ENCODE assay signal across 13 mouse cellular contexts in genomic region chr8:55103891-55104481, GRCm38 (mm10).
DNase-seq lines count a peak whose midpoint lies in the region; ATAC-seq and TF ChIP-seq lines count a peak whose summit lies in the region.
"Had no signal": no experiment of that assay in that cellular context is flagged by ENCODE, and none has a peak within 500 bp of the region (broad histone marks: within the 10 kb centered on the region; RNA-seq: fewer than 3 reads in every experiment).

No protein-coding gene starts in this region.

- no peak for TF ChIP-seq POLR2A in limb, embryonic 14.5 days (IDR thresholded peaks at IDR 0.05; ENCODE audit: borderline replicate concordance, extremely low read depth, insufficient read depth, insufficient read length)

- ATAC-seq in limb, embryonic 14.5 days (ENCODE audit: low FRiP score, low read depth): no peak
- ATAC-seq in hindbrain, embryonic 14.5 days (ENCODE audit: low FRiP score): peak; percentile 69; the same call in 1 of the 2 replicates
- no peak for ATAC-seq in kidney, embryonic 14.5 days (ENCODE audit: low FRiP score, low TSS enrichment)

- WGBS in limb, embryonic 14.5 days: 48% methylated on average over 3 of the region's 3 CpGs
- 65% methylated on average over 3 of the region's 3 CpGs for WGBS in limb, embryonic 10.5 days
- WGBS in hindbrain, embryonic 14.5 days: 38% methylated on average over 3 of the region's 3 CpGs
- WGBS in kidney, embryonic 14.5 days: 58% methylated on average over 3 of the region's 3 CpGs

- no peak overlapping the region for H3K4me3 ChIP-seq in limb, embryonic 14.5 days (replicated peaks; ENCODE audit: low read length)
- no peak overlapping the region for H3K4me3 ChIP-seq in limb, embryonic 10.5 days
- H3K4me3 ChIP-seq in hindbrain, embryonic 14.5 days (replicated peaks; ENCODE audit: low read length): no peak overlapping the region
- no peak overlapping the region for H3K4me3 ChIP-seq in kidney, embryonic 14.5 days (ENCODE audit: low read length)
- H3K4me3 ChIP-seq: embryonic facial prominence, embryonic 12.5 days; liver, embryonic 13.5 days had no signal

- no peak overlapping the region for H3K9ac ChIP-seq in limb, embryonic 14.5 days (ENCODE audit: low read depth, low read length, severe bottlenecking)
- no peak overlapping the region for H3K9ac ChIP-seq in hindbrain, embryonic 14.5 days
- H3K9ac ChIP-seq in kidney, embryonic 14.5 days (ENCODE audit: low read depth, low read length): no peak overlapping the region
- H3K9ac ChIP-seq: embryonic facial prominence, embryonic 12.5 days; liver, embryonic 13.5 days had no signal

- no peaks in the 10 kb centered on the region for H3K4me1 ChIP-seq in limb, embryonic 14.5 days (ENCODE audit: control insufficient read depth, insufficient read depth, low read length)
- H3K4me1 ChIP-seq in limb, embryonic 10.5 days: no peaks in the 10 kb centered on the region
- no peaks in the 10 kb centered on the region for H3K4me1 ChIP-seq in hindbrain, embryonic 14.5 days (replicated peaks; ENCODE audit: control insufficient read depth, insufficient read depth, low read length)
- no peaks in the 10 kb centered on the region for H3K4me1 ChIP-seq in kidney, embryonic 14.5 days (ENCODE audit: control insufficient read depth, insufficient read depth, low read length)
- H3K4me1 ChIP-seq: embryonic facial prominence, embryonic 12.5 days; liver, embryonic 13.5 days had no signal

- H3K36me3 ChIP-seq in limb, embryonic 14.5 days (ENCODE audit: control insufficient read depth, insufficient read depth, low read length): no peaks in the 10 kb centered on the region
- H3K36me3 ChIP-seq in limb, embryonic 10.5 days: no peaks in the 10 kb centered on the region
- no peaks in the 10 kb centered on the region for H3K36me3 ChIP-seq in hindbrain, embryonic 14.5 days (replicated peaks; ENCODE audit: control insufficient read depth, insufficient read depth)
- no peaks in the 10 kb centered on the region for H3K36me3 ChIP-seq in kidney, embryonic 14.5 days (ENCODE audit: control insufficient read depth, insufficient read depth, low read length)
- H3K36me3 ChIP-seq: embryonic facial prominence, embryonic 12.5 days; liver, embryonic 13.5 days had no signal

- no peak overlapping the region for H3K27ac ChIP-seq in limb, embryonic 14.5 days (replicated peaks; ENCODE audit: low read depth, low read length)
- H3K27ac ChIP-seq in limb, embryonic 10.5 days: no peak overlapping the region
- no peak overlapping the region for H3K27ac ChIP-seq in hindbrain, embryonic 14.5 days
- H3K27ac ChIP-seq in kidney, embryonic 14.5 days (ENCODE audit: low read depth, low read length): no peak overlapping the region
- H3K27ac ChIP-seq: embryonic facial prominence, embryonic 12.5 days; liver, embryonic 13.5 days had no signal

- DNase-seq in cerebellum, adult 8-10 months: peak; percentile 18
- DNase-seq in cerebellum, adult 18-20 months: no peak
- DNase-seq in limb, embryonic 14.5 days (ENCODE audit: low spot score): peak; percentile 15
- DNase-seq in limb, embryonic 10.5 days (ENCODE audit: low spot score): no peak
- peak; percentile 79 for DNase-seq in hindbrain, embryonic 14.5 days (ENCODE audit: low spot score)
- DNase-seq in retina, postnatal 7 days (ENCODE audit: low read depth, low spot score): peak; percentile 5
- no peak for DNase-seq in kidney, postnatal 10 days
- DNase-seq: adrenal gland, postnatal 14 days; heart, postnatal 4 days; liver, embryonic 13.5 days; right cerebral cortex, adult 18-20 months had no signal

- no peaks in the 10 kb centered on the region for H3K9me3 ChIP-seq in limb, embryonic 14.5 days (ENCODE audit: control insufficient read depth, low read length)
- H3K9me3 ChIP-seq in limb, embryonic 10.5 days (replicated peaks): no peaks in the 10 kb centered on the region
- H3K9me3 ChIP-seq in hindbrain, embryonic 14.5 days (ENCODE audit: control insufficient read depth, low read length): no peaks in the 10 kb centered on the region
- no peaks in the 10 kb centered on the region for H3K9me3 ChIP-seq in kidney, embryonic 14.5 days (ENCODE audit: control insufficient read depth, low read length)
- H3K9me3 ChIP-seq: embryonic facial prominence, embryonic 12.5 days; liver, embryonic 13.5 days had no signal

- no peaks in the 10 kb centered on the region for H3K27me3 ChIP-seq in limb, embryonic 14.5 days (ENCODE audit: control insufficient read depth, insufficient read depth, low read length)
- H3K27me3 ChIP-seq in limb, embryonic 10.5 days (ENCODE audit: low read depth, poor library complexity, severe bottlenecking): no peaks in the 10 kb centered on the region
- no peaks in the 10 kb centered on the region for H3K27me3 ChIP-seq in hindbrain, embryonic 14.5 days (ENCODE audit: control insufficient read depth, insufficient read depth, low read length)
- no peaks in the 10 kb centered on the region for H3K27me3 ChIP-seq in kidney, embryonic 14.5 days (ENCODE audit: control insufficient read depth, insufficient read depth, low read length)
- H3K27me3 ChIP-seq: embryonic facial prominence, embryonic 12.5 days; liver, embryonic 13.5 days had no signal

- H3K4me2 ChIP-seq in limb, embryonic 14.5 days (replicated peaks; ENCODE audit: low read depth, low read length, severe bottlenecking): no peak overlapping the region
- H3K4me2 ChIP-seq in hindbrain, embryonic 14.5 days (replicated peaks): no peak overlapping the region
- no peak overlapping the region for H3K4me2 ChIP-seq in kidney, embryonic 14.5 days (replicated peaks; ENCODE audit: low read depth, low read length)
- H3K4me2 ChIP-seq: embryonic facial prominence, embryonic 12.5 days; liver, embryonic 13.5 days had no signal

Comparison
In these comparisons a context has a peak if more than half of its experiments do, and no peak if none do; other contexts are left out.
1. DNase-seq: peak in cerebellum, adult 8-10 months (single experiment), limb, embryonic 14.5 days (single experiment), hindbrain, embryonic 14.5 days (single experiment) and retina, postnatal 7 days (single experiment); none in cerebellum, adult 18-20 months (0 of 2), limb, embryonic 10.5 days (single experiment) and kidney, postnatal 10 days (single experiment).